Mouse (Mus musculus) Patski (cell line): ENCODE measurements around the gene Gcfc2. TPM values are rescaled to one million over a fixed set of nuclear protein-coding genes. Genes with fewer than 3 reads are reported as not detected.

Source experiments
- ATAC-seq: fragments of 100-300 bp; one replicate; pipeline ENCODE4 v1.8.0; 2021
- CTCF ChIA-PET: fragments of 350-600 bp; sonication (Branson Sonifier 250); formaldehyde crosslinking; loops from one replicate; lab custom pipeline; 2022; ENCODE audit warnings: inconsistent platforms; lab: Charles Lee
- POLR2A ChIA-PET: fragments of 350-600 bp; sonication (Branson Sonifier 250); formaldehyde crosslinking; loops from one replicate; lab custom pipeline; 2022; ENCODE audit warnings: antibody characterized with exemption, inconsistent platforms; lab: Charles Lee
- DNase-seq: peaks from one replicate; pipeline ENCODE4 v3.0.0-alpha.2; 2011; ENCODE audit warnings: low read depth, low spot score
- H3K27me3 ChIP-seq: fragments of 371-371 bp; one replicate; pipeline ENCODE4 v1.5.1; 2021
- CTCF ChIP-seq: fragments of 100-300 bp; IDR thresholded peaks from one replicate; pipeline ENCODE4 v1.5.1; 2021
- in situ Hi-C: fragments of 300-500 bp; cut with MboI; formaldehyde crosslinking; loops from 3 replicates; pipeline ENCODE4 v1.11.1; 2018; ENCODE audit warnings: low pct_unique_long_range_greater_than_20kb, mixed read lengths
- polyA plus RNA-seq: library from polyadenylated mRNA; unstranded; gene quantifications from one replicate; pipeline ENCODE4 v1.2.3, GENCODE M21; 2021

The Gcfc2 gene
- polyA plus RNA-seq: 8.9 TPM

GRCm38 (mm10) chr6:81923523-81924142, at the start of gene Gcfc2:
Gene Gcfc2 (plus strand): TSS chr6:81923669.
- peak; percentile 83 for ATAC-seq

GRCm38 (mm10) chr6:81895678-81896230, 27.7 kb upstream of the Gcfc2 start:
- CTCF ChIA-PET: no interaction called here
- DNase-seq: no peak
- H3K27me3 ChIP-seq: peaks cover 23% of the 10 kb centered on the region
- no peak for ATAC-seq
- TF ChIP-seq CTCF: no peak
- POLR2A ChIA-PET: no interaction called here
- in situ Hi-C loops: loop anchor here (10.0 kb wide), 1 partner anchor 1719 kb away; no protein-coding TSS in a partner anchor

More at GRCm38 (mm10) chr6:81923523-81924142, at the start of gene Gcfc2:
- POLR2A ChIA-PET: no interaction called here
- CTCF ChIA-PET: no interaction called here
- peaks cover 6% of the 10 kb centered on the region for H3K27me3 ChIP-seq
- in situ Hi-C loops: no loop called here
- no peak for TF ChIP-seq CTCF
- DNase-seq: peak; percentile 51

GRCm38 (mm10) chr6:81910302-81910855, 13.1 kb upstream of the Gcfc2 start:
- TF ChIP-seq CTCF: peak; percentile 15
- H3K27me3 ChIP-seq: peaks cover 21% of the 10 kb centered on the region
- in situ Hi-C loops: no loop called here
- ChIA-PET POLR2A (no interaction called here), CTCF (no interaction called here)
- no peak for DNase-seq
- no peak for ATAC-seq

GRCm38 (mm10) chr6:81911244-81911643, 12.2 kb upstream of the Gcfc2 start:
- no peak for DNase-seq
- no peak for TF ChIP-seq CTCF
- ChIA-PET CTCF (interaction anchor here (1.6 kb wide), 1 partner anchor 10 kb away, joined by 3 read pairs; no protein-coding TSS in a partner anchor), POLR2A (interaction anchor here (0.6 kb wide), 1 partner anchor 1986 kb away, joined by 3 read pairs; no protein-coding TSS in a partner anchor)
- ATAC-seq: no peak
- in situ Hi-C loops: no loop called here
- H3K27me3 ChIP-seq: peaks cover 28% of the 10 kb centered on the region

- ATAC-seq: no peak
- ChIA-PET POLR2A (interaction anchor here (0.6 kb wide), 1 partner anchor 1987 kb away, joined by 3 read pairs; no protein-coding TSS in a partner anchor), CTCF (interaction anchor here (1.6 kb wide), 1 partner anchor 10 kb away, joined by 3 read pairs; no protein-coding TSS in a partner anchor)
- peaks cover 32% of the 10 kb centered on the region for H3K27me3 ChIP-seq
- DNase-seq: no peak
- in situ Hi-C loops: no loop called here
- no peak for TF ChIP-seq CTCF
Measured at GRCm38 (mm10) chr6:81911713-81912112, 11.8 kb upstream of the Gcfc2 start.

GRCm38 (mm10) chr6:81912177-81912576, 11.3 kb upstream of the Gcfc2 start:
- ChIA-PET POLR2A (no interaction called here), CTCF (interaction anchor here (1.6 kb wide), 1 partner anchor 11 kb away, joined by 3 read pairs; no protein-coding TSS in a partner anchor)
- TF ChIP-seq CTCF: no peak
- ATAC-seq: no peak
- DNase-seq: no peak
- in situ Hi-C loops: no loop called here
- H3K27me3 ChIP-seq: peaks cover 30% of the 10 kb centered on the region

GRCm38 (mm10) chr6:81924304-81924703, 835 bp downstream of the Gcfc2 start:
- H3K27me3 ChIP-seq: peaks cover 6% of the 10 kb centered on the region
- ChIA-PET CTCF (no interaction called here), POLR2A (no interaction called here)
- in situ Hi-C loops: no loop called here
- ATAC-seq (no peak), DNase-seq (no peak)
- TF ChIP-seq CTCF: no peak

- ATAC-seq (no peak), DNase-seq (no peak)
- H3K27me3 ChIP-seq: no peaks in the 10 kb centered on the region
- in situ Hi-C loops: no loop called here
- ChIA-PET CTCF (no interaction called here), POLR2A (interaction anchor here (1.2 kb wide), 1 partner anchor 20 kb away, joined by 4 read pairs; no protein-coding TSS in a partner anchor)
- no peak for TF ChIP-seq CTCF
Measured at GRCm38 (mm10) chr6:81929402-81929801, 5.9 kb downstream of the Gcfc2 start.

GRCm38 (mm10) chr6:81933281-81933680, 9.8 kb downstream of the Gcfc2 start:
- no peak for TF ChIP-seq CTCF
- CTCF ChIA-PET: interaction anchor here (0.6 kb wide), 2 partner anchors 10 to 13 kb away, joined by 3 read pairs; no protein-coding TSS in a partner anchor
- H3K27me3 ChIP-seq: no peaks in the 10 kb centered on the region
- in situ Hi-C loops: no loop called here
- ATAC-seq (no peak), DNase-seq (no peak)
- POLR2A ChIA-PET: no interaction called here

GRCm38 (mm10) chr6:81941718-81942117, 18.2 kb downstream of the Gcfc2 start:
- no peak for DNase-seq
- no peak for TF ChIP-seq CTCF
- no peaks in the 10 kb centered on the region for H3K27me3 ChIP-seq
- CTCF ChIA-PET: interaction anchor here (0.8 kb wide), 1 partner anchor 16 kb away, joined by 3 read pairs; no protein-coding TSS in a partner anchor
- no peak for ATAC-seq
- POLR2A ChIA-PET: interaction anchor here (1.0 kb wide), 1 partner anchor 16 kb away, joined by 4 read pairs; no protein-coding TSS in a partner anchor
- in situ Hi-C loops: no loop called here

- CTCF ChIA-PET: interaction anchor here (0.7 to 1.3 kb wide), 3 partner anchors 10 to 15 kb away, joined by 3 read pairs; no protein-coding TSS in a partner anchor
- TF ChIP-seq CTCF: no peak
- ATAC-seq (no peak), DNase-seq (peak; percentile 31)
- no peaks in the 10 kb centered on the region for H3K27me3 ChIP-seq
- in situ Hi-C loops: no loop called here
- POLR2A ChIA-PET: no interaction called here
Measured at GRCm38 (mm10) chr6:81943281-81943680, 19.8 kb downstream of the Gcfc2 start.
